Mouse (Mus musculus) ovary, postnatal 10 days (tissue): Measurements from ENCODE around the gene Tmcc3.
"Not testable (repeated sequence)": the region's sequence is repeated elsewhere in the genome, so short reads cannot be mapped to it uniquely, and the experiment has no call there.

Experiments used
- DNase-seq: peaks from one replicate; pipeline ENCODE4 v3.0.0; 2022; ENCODE audit warnings: low spot score

Tmcc3 gene

DNA sequence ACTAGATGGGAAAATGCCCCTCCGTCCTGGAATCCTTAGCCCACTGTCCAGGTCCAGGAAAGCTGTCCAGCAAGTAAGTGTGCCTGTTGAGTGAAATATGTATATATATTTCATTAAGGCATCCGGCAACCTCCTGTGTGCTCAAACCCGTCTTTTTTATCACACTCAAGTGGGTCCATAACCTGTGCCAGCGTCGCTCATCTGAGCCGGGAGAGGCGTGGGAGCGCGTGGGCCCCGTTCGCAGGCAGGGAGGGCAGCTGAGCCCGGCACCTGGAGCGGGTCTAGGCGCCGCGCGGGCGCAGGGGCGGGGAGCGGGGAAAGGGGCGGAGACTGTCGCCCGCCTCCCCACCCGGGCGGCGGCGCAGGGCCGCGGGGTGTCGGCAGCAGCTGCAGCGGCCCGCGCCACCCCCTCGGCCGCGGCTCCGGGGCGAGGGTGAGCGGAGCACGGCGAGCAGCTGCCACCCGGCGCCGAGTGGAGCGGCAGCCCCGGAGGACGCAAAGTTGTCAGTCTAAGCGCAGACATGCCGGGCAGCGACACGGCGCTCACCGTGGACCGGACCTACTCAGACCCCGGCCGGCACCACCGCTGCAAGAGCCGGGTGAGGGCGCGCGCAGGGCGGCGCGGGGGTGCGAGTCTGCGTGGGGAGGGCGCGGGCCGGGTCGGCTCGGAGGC is 202.9 kb downstream of the Tmcc3 start:
- DNase-seq, result peak; percentile 41

DNA sequence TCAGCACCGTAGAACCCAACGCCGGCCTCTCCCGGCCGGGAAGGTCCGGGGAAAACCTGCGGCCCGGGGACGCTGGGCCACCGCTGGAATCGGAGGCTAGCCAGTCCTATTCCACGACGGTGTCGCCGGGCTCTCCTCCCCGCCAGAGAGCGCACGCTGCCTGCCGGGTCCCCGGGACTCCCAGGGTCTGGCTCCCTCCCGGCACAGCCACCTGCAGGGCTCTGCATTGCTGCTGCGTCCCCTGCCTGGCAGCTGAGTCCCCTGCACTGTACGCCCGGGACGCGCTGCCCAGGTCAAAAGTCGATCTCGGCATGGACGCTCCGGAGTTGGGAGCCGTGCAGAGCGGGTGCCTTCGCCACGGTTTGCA is 203.4 kb downstream of the Tmcc3 start:
- DNase-seq, result peak; percentile 46

DNA sequence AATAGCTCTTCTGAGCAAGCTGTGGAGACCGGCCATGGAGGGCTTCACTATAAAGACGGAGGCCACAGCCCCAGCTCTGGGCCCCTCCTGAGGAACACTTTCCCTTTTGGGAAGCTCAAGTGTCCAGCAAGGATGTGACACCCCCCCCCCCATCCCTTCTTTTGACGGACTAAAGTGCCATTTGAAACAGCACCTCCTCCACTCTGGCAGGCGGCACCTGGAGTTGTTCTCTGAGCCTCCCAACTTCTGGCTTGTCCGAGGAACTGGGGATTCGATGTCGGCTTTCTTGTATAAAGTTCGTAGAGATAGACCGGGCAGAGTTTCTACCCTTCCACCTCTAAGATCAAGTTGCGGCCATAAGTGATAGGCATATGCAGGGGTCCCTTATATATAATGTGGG is 203.8 kb downstream of the Tmcc3 start:
- no peak for DNase-seq

DNA sequence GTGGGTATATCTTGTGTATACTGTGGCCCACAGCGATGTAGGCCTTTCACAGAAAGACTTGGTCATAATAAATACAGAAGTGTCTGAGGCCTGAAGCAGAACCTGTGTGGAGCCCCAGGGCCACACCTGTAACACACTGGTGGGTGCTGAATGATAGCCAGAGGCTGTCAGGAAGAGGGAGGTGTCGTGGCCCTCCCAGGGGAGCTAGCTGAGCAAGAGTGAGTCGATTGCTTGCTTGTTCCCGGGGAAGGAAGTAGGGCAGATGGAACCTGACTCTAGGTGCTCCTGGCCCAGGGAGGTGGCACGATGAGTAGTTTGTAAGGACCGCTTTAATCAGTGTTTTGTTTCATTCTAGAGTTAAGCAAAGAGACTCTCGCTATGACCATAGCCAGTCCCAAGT is 208.1 kb downstream of the Tmcc3 start:
- no peak for DNase-seq

DNA sequence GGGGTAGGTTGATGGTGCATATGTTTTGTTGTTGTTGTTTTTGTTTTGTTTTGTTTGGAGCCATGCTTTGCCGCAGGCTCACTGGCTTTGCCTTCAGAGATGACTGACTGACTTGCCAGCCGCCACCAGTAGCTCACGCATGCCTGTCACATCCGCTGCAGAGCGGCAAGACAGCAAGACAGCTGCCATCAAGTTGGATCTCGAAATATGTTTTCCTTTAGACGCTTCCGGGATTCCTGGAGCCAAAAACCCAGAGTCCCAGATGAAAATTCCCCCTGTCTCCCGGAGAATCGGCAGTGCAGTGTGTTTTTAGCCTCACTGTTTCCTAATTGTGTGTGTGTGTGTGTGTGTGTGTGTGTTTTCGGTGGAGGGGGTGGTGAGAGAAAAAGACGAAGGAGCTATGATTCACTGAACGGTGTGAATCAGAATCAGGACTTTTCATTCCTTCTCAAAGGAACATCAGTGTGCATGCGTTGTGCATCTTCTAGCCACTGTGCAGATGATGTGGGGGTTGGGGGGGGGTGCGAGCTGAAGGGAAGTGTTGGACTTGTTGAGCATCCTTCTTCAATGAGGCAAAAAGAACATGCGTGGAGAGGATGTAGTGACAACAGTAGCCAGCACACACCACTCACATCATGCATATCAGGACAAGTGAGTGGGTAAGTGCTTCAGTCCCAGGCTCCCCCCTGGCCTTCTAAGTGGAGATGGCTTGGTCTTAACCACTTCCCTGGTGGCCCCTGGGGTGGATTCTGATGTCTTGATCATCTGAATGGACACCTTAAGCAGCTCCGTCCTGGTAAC is 208.8 kb downstream of the Tmcc3 start:
- DNase-seq, result no peak

DNA sequence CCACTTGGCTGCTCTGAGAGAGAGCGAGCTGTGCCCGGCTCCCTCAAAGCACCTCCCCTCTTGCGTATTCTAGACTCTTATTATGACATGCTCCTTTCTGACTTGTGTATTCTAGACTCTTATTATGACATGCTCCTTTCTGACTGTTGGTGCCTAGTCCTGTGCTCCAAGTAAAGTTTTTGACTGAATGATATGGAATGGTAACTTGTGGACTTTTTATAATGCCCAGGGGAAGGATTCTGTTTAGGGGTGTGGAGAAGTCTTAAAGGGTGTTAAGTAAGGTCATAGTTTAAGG is 209.3 kb downstream of the Tmcc3 start:
- DNase-seq, result no peak

DNA sequence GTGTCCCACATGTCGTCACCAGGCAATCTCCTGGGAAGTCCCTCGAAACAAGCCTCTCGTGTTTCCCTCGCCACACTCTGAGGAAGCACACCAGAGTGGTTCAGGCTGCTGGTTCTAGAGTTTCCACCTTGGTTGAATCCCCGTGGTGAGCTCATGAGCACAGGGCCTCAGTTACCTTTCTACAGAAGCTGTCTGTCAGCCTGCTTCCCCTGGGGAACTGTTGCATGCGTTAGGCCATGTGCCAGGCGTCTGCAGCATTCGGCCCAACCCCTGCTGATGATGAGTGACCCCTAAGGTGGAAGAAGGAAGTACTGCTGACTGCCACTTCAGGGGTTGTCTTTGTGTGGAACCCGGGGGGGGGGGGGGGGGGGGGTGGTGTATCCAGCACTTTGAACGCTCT is 210.0 kb downstream of the Tmcc3 start:
- no peak for DNase-seq

DNA sequence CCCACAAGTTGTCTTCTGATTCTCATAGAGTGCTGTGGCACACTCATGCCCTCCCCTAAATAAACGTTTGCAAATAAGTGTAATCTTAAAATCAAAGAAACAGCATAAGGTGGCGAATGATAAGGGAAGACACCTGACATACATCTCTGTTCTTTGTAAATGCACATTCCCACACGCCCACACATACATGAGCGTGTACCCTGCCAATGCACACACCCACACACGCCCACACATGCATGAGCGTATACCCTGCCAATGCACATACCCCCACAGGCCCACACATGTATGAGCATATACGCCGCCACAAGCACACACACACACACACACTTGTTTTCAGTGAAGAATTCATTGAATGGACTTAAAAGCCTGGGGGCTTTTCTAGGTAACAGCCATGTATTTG is 211.5 kb downstream of the Tmcc3 start:
- DNase-seq, result no peak

DNA sequence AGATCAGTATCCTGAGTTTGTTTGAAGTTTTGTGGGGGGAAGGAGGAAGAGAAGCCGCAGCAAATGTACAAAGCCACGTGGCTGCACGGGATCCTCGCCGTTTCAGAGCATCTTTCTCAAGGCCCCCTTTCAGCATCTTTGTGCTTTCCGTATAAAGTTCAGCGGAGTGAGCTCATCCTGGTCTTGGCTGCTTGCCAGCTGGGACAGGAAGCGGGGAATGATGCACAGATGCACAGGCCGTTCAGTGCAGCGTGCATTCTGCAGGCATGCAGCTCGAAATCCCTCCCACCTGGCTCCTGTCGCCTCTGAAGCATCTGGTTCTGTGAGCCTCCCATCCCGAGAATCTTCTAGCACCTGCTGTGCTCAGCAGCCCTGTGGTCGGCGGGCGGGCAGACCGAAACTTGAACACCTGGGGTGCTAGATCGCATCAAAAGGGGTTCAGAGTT is 212.0 kb downstream of the Tmcc3 start:
- no peak for DNase-seq

DNA sequence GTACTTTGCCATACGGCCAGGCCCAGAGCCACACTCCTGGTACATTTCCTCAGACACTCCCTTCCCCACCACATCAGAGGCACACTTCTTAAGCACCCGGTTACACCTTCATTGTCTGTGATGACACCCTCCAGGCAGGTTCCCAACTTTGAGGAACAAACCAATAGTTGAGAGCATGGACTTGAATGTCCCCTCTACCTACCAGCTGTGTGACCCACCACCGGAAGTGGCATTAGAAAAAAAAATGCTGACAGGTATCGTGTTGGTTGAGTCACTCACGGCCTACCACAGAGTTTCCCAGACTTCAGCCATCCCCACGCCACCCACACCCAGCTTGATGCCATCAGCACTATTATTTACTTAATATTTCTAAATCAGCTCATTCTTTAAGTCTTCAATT is 213.2 kb downstream of the Tmcc3 start:
- DNase-seq, result no peak

DNA sequence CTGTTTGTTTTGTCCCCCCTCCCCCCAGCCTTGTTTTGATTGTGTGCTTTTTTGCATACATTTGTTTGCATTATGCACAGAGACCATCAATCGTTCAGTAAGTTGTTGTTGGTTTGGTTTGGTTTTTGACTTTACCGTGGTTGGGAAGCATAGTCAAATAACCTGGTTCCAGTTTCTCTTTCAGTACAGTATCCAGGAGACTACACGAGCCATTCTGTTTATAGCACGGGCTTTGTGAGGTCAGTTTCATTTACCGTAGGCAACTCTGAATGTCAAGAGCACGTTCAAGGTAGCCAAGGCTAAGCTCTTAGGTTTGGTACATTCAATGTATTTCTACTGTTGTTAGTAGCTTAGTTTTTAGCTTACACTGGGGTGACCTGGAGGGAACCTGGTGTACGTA is 214.0 kb downstream of the Tmcc3 start:
- DNase-seq, result no peak

DNA sequence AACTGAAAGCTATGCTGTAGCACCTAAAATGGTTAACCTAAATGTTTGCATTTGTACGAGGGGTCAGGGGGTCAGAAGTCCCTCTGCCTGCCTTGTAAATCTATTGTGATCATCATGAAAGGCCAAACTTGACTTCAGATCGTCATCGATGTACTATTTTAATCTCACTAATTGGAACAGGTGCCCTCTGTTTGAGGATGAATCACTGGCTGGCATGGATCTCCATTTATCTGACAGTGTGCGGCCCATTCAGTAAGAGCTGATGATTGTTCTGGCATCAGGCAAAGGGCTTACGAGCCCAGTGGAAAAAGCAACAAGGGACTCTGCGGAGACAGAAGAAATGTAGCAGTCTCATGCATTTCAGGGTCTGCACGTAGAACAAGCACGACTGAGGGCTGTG is 215.1 kb downstream of the Tmcc3 start:
- DNase-seq, result no peak

DNA sequence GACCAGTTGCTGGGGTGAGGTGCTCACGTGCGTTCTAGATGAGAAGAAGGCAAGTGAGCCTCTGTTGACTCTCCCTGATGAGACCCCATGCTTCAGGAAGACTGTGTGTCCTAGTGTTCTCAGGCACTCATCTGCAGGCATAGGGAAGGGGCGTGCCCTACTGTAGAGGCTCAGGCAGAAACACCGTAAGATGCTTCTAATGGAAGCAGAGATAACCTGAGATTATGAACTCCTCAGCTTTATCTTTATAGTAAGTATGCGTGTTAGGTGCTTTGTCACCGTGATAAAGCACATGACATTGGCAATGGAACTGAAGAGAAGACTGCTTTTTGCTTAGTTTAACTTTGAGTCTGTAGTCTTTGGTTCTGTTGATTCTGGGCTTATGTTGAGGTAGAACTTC is 215.5 kb downstream of the Tmcc3 start:
- no peak for DNase-seq

DNA sequence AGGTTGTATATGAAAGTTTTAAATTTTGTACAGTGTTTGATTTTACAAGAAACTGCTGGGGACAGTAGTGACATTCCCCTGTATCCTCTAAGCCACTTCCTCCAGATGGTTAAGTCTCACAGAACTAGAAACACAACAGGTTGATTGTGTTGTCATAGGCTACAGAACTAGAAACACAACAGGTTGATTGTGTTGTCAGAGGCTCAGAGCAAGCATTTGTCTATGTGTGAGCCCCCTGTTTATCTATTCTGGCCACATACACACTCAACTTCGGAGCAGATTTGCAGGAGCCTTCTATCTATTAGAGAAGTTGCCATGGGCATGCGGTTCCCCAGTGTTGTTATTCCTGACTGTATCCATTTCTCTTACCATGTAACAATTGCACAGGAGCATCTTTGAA is 218.3 kb downstream of the Tmcc3 start:
- no peak for DNase-seq

DNA sequence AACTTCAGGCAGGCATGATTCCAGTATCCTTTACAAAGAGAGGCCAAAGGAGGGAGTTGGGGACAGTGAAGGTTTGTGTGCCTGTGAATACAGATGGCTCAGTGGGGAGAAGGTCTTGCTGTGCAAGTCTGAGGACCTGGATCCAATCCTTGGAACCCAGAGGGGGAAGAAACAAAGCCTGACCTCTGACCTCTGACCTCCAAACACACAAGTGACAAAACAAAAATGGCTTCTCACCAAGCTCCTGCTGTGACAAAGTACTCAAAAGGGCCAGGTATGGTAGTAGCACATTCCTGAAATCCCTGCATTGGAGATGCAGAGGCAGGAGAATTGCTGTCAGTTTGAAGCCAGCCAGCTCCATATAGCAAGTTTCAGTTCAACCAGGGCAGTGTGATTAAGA is 219.7 kb downstream of the Tmcc3 start:
- DNase-seq, result no peak

DNA sequence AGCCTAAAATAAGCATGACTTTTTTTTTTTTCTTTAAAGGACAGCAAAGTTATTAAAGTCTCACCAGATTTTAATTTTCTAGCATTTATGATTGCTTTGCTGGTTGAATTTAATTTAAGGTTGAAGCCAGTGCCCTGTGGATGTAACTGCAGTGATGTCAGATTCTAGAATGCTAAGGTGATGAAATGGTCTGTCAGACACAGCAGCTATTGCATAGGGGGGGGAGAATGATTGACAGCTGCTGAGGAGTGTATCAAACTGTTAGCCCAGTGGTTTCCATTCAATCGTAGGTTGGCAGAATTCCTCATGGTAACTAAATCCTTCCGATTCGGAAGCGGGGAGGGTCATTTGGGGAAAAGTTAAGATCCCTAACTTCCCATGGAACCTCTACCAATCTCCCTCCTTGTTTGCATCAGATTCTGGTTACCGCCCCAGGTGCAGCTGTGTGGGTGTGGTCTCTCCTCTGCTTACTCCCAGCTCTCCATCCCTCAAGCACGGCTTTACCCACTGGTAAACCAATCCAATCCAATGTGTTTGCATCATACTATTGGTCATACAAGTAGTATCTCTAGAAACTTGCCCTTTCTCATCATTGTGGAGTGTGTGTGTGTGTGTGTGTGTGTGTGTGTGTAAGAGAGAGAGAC is 221.5 kb downstream of the Tmcc3 start:
- DNase-seq, result no peak

DNA sequence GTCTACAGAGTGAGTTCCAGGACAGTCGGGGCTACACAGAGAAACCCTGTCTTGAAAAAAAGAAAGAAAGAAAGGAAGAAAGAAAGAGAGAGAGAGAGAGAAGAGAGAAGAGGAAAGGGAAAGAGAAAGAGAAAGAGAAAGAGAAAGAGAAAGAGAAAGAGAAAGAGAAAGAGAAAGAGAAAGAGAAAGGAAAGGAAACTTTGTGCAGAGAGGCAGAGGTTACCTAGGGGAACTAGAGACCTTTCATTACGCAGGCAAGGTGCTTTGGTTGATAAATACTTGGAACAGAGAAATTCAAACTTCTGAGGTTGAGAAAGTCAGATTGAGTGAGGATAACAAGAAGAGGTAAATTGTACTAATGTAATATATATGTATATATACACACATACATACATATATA is 226.9 kb downstream of the Tmcc3 start:
- DNase-seq, result not testable (repeated sequence)

DNA sequence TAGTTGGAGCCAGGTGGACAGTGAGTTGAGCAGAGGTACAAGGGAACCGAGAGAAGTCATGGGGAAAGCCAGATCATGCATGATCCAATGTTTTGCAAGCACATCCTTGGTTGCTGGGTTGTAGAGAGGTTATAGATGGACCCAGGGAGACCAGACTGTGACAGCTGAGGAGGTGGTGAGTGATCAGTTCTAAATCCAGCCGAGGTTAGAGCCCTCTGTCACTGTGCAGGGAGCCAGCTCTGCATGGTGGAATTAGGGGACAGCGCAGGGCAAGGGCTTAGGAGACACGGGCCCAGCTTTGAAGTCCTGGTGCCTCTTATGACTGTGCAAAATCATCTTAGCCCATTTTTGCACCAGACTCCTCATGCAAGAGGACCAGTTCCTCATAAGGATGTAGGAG is 228.5 kb downstream of the Tmcc3 start:
- no peak for DNase-seq

DNA sequence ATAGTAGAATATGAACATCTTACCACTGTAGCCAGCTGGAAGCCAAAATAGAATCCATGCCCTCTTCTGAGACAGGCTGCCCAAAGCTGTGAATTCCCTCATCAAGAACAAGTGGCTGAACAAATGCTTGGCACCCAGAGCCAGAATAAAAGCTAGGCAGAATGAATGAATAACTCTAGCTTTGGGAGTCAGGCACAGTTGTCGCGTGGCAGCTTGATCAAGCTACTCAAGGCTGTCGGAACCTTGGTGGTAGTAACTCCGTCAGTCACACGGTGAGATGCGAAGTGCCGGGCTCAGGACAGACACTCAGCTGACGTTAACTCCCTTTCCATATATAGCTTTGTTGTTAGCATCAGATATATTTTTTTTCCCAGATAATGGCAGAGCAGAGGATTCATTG is 232.2 kb downstream of the Tmcc3 start:
- DNase-seq, result no peak

DNA sequence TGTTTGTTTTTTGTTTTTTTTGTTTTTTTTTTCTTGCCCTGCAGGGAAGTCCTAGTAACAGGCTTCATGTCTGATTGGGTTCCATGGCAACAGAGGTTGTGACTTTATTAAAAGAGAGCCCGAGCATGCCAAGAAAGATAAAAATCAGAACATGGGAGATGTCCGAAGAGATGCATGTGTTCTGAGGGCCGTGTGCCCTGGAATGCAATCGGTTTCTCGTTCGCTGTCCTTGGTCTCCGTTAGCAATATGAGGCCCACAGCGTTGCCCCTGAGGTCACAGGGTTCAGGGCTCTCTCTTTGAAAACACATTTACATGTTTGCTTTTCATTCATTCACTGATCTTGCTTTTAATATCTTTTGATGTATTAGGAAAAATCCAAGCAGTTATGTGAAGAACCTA is 233.1 kb downstream of the Tmcc3 start:
- no peak for DNase-seq

DNA sequence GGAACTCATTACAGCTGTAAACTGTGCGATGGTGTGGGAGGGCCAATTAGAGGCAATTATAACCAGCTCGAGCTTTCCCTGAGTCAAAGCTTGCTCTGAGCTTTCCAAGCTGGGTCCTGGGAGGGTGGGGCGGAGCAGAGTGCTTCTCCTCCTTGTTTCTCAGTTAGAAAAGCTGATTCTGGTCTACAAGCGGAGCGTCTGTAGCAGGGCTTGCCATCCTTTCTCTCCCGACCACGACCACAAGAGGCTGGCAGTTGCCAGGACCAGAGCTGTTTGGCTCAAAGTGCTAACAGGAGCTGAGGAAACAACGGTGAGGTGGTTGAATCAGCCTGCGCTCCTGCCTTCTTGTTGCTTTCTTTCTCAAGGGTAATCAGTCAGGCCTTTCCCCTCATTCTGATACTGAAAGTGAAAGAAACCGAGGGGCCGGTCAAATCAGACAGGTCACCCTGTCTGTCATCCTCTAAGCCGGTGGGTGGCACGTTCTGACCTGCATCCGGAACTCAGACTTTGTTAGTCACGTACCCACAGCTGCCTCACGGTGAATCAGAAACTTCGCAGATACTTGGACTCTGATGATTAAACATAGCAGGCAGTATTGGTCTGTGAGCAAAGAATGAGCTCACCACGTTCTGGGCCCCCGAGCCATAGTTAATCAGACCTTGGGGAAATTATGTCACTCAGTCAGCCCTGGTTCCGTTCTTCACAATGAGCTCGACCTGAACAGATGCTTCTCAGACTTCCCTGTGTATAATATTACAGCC is 233.7 kb downstream of the Tmcc3 start:
- DNase-seq, result peak; percentile 26

DNA sequence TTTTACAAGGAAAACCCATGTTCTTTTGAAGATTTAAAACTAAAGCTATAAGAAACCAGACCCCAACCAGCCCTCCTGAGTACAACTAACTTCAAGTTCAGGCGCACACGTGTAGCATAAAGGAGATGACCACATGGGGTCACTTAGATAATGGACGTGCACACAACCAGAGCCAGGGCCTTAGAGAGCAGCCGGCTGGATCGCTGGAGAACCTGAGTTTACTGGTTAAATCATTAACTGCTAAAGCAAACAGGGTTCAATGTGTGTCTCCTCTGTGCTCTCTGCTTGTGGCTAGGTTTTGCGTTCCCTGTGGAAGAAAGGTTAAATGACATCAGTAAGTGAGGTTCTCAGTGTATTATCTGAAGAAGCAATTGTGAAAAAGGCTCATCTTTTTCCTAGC is 234.9 kb downstream of the Tmcc3 start:
- DNase-seq, result no peak
